Mouse (Mus musculus): ENCODE data around the gene Cox6b1.

Gene Cox6b1

DNA sequence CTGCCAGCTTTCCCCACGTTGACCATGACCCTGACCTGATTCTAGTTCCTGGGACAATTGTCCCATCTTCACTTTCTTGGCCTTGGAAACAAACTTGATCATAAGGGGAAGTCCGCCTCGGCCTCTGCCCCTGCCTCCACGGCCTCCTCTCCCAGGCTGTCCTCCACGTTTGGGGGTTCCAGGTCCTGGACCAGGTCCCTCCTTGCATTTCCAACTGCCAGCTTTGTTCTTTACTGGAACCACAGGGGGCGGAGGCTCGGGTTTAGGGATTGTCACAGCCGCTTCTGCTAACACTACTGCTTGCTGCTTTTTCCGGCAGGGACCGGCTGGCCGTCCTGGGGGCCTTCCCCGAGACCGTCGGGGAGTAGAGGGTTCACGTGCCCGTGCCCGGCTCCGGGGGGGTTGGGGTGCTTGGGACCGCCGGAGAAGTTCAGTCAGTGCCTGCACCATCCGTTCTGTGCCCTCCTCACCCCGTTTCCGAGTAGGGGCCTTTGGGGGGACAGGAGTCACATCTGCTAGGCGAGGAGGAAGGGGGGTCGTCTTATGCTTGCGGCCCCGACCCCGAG lies 39.4 kb downstream of the Cox6b1 start:
- DNase-seq (ENCODE audit: extremely low spot score), result no peak

DNA sequence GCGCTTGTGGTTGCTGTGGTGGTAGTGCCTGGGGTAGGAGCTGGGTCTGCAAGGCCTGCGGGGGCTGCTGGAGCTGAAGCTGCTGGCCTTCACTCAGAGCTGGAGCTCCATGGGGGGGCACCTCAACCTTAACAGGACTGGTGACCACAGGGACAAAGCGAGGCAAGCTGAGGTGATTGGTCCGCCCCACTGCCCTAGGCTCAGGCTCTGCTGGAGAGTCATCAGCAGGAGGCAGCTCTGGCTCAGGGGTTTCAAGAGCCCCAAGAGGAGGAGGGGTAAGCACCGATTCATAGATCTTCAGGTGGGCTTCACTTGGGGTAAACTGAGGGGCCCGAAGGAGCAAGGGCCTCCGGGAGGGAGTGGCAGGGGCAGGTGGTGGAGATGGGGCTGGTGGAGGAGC lies 40.8 kb downstream of the Cox6b1 start:
- DNase-seq (ENCODE audit: extremely low spot score), result no peak

DNA sequence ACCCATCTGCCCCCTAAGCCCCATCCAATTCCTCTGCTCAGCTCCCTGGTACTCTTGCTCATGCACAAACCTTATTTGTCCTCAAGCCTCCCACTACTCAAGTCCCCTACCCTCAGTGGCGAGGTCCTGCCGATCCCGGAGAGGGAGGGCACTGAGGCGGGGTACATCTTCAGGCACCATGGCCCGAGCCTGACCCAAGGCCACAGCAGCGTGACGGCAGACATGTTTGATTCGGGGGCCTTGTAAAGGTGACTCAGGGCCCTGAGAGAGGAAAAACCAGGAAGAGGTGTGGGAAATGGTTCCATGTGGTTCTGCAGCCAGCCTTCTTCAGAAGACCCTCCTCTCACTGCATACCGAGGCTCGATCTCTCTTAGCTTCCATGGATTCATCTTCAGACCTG lies 41.6 kb downstream of the Cox6b1 start:
- no peak for DNase-seq (ENCODE audit: extremely low spot score)

- DNase-seq (ENCODE audit: extremely low spot score), result no peak
Observed at GRCm38 (mm10) chr7:30581547-30581946, 44.4 kb downstream of the Cox6b1 start.

DNA sequence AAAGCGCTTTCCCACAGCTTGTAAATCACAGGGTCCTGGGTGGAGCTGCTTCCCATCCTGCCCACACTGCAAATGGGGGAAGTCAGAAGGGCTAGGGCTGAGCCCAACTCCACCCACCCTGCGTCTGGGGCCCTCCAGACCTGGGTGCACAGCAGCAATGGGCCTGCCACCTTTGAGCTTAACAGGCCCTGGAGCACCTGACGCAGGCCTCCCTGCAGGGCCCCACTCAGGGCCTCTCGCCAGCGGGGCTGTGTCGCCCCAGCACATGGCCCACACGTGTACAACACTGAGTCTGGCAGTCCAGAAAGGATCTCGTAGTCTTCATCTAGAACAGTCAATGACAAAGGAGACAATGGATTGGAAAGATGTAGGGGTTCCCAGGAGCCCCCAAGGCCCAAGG lies 46.0 kb downstream of the Cox6b1 start:
- DNase-seq (ENCODE audit: extremely low spot score), result no peak

- DNase-seq (ENCODE audit: extremely low spot score), result no peak
Observed at GRCm38 (mm10) chr7:30572969-30573368, 53.0 kb downstream of the Cox6b1 start.

GRCm38 (mm10) chr7:30572389-30572788 lies 53.6 kb downstream of the Cox6b1 start:
- DNase-seq (ENCODE audit: extremely low spot score), result no peak

GRCm38 (mm10) chr7:30567555-30567954 lies 58.4 kb downstream of the Cox6b1 start:
- DNase-seq (ENCODE audit: extremely low spot score), result no peak
